Comparison of ENCODE assay signal across 20 mouse cellular contexts in genomic region chr13:37438788-37439187, GRCm38 (mm10).
A peak's percentile ranks its signal among the peaks of the same experiment; 100 is the strongest.
DNase-seq lines count a peak whose midpoint lies in the region; ATAC-seq and TF ChIP-seq lines count a peak whose summit lies in the region.
"Had no signal": no experiment of that assay in that cellular context is flagged by ENCODE, and none has a peak within 500 bp of the region (broad histone marks: within the 10 kb centered on the region; RNA-seq: fewer than 3 reads in every experiment).

No protein-coding gene starts in this region.

- H3K9ac ChIP-seq in embryonic facial prominence, embryonic 14.5 days (ENCODE audit: low read depth, low read length), result no peak overlapping the region
- H3K9ac ChIP-seq in lung, postnatal 0 days (replicated peaks; ENCODE audit: low read depth), result no peak overlapping the region
- no peak overlapping the region for H3K9ac ChIP-seq in midbrain, embryonic 15.5 days
- H3K9ac ChIP-seq: embryonic facial prominence, embryonic 12.5 days; heart, embryonic 15.5 days; hindbrain, embryonic 14.5 days; intestine, embryonic 15.5 days had no signal

- peaks cover 10% of the 10 kb centered on the region; the same call in 1 of the 2 replicates for H3K27me3 ChIP-seq in embryonic facial prominence, embryonic 14.5 days (replicated peaks; ENCODE audit: control insufficient read depth, insufficient read depth, low read length)
- H3K27me3 ChIP-seq in embryonic facial prominence, embryonic 10.5 days (replicated peaks; ENCODE audit: low read depth, poor library complexity, severe bottlenecking), result peaks cover 83% of the 10 kb centered on the region
- H3K27me3 ChIP-seq in lung, postnatal 0 days (replicated peaks; ENCODE audit: insufficient read depth, low read length), result no peaks in the 10 kb centered on the region
- peaks cover 28% of the 10 kb centered on the region for H3K27me3 ChIP-seq in midbrain, embryonic 15.5 days (replicated peaks)

- ATAC-seq in embryonic facial prominence, embryonic 14.5 days (ENCODE audit: low read depth), result no peak
- no peak for ATAC-seq in lung, postnatal 0 days
- no peak for ATAC-seq in midbrain, embryonic 15.5 days (replicated peaks)
- ATAC-seq: CD4-positive, CD25-positive, alpha-beta regulatory T cell, adult 4 months; intestine, embryonic 15.5 days had no signal

- intact Hi-C loops in gastrocnemius, adult 2 months (cut with DNase I), result no loop called here
- intact Hi-C loops in gastrocnemius, postnatal 36 days (cut with DNase I), result no loop called here

- TF ChIP-seq CTCF in gastrocnemius, adult 2 months (IDR thresholded peaks at IDR 0.05), result no peak
- TF ChIP-seq CTCF in lung, postnatal 0 days (IDR thresholded peaks at IDR 0.05), result no peak

- 69% methylated on average over 4 of the region's 4 CpGs for WGBS in embryonic facial prominence, embryonic 14.5 days
- 90% methylated on average over 4 of the region's 4 CpGs for WGBS in embryonic facial prominence, embryonic 10.5 days
- 77% methylated on average over 4 of the region's 4 CpGs for WGBS in lung, postnatal 0 days
- WGBS in midbrain, embryonic 15.5 days, result 89% methylated on average over 4 of the region's 4 CpGs

- H3K27ac ChIP-seq in embryonic facial prominence, embryonic 14.5 days (replicated peaks; ENCODE audit: low read depth, low read length), result no peak overlapping the region
- no peak overlapping the region for H3K27ac ChIP-seq in embryonic facial prominence, embryonic 10.5 days (replicated peaks)
- peak overlapping the region; percentile 56 for H3K27ac ChIP-seq in gastrocnemius, adult 2 months
- no peak overlapping the region for H3K27ac ChIP-seq in lung, postnatal 0 days (ENCODE audit: low read length)
- H3K27ac ChIP-seq in midbrain, embryonic 15.5 days, result no peak overlapping the region
- H3K27ac ChIP-seq: embryonic facial prominence, embryonic 12.5 days; heart, embryonic 15.5 days; hindbrain, embryonic 10.5 days; hindbrain, embryonic 14.5 days; intestine, embryonic 15.5 days had no signal

- peak; percentile 62 for DNase-seq in embryonic facial prominence, embryonic 14.5 days (ENCODE audit: low spot score)
- DNase-seq in embryonic facial prominence, embryonic 10.5 days (ENCODE audit: low spot score), result no peak
- no peak for DNase-seq in gastrocnemius, adult 2 months
- DNase-seq in gastrocnemius, postnatal 36 days, result no peak
- DNase-seq in lung, postnatal 0 days (ENCODE audit: low spot score), result peak; percentile 46
- no peak for DNase-seq in lung, postnatal 10 days
- DNase-seq: adrenal gland, postnatal 10 days; B cell, adult 2 months; cerebellum, adult 8-10 months; cerebellum, postnatal 14 days; embryo, embryonic 11 days; kidney, adult 18-20 months had no signal

- H3K36me3 ChIP-seq in embryonic facial prominence, embryonic 14.5 days (ENCODE audit: control insufficient read depth, insufficient read depth, low read length), result no peaks in the 10 kb centered on the region
- no peaks in the 10 kb centered on the region for H3K36me3 ChIP-seq in embryonic facial prominence, embryonic 10.5 days (replicated peaks)
- no peaks in the 10 kb centered on the region for H3K36me3 ChIP-seq in lung, postnatal 0 days (ENCODE audit: insufficient read depth, low read length)
- no peaks in the 10 kb centered on the region for H3K36me3 ChIP-seq in midbrain, embryonic 15.5 days (replicated peaks)
- H3K36me3 ChIP-seq: embryonic facial prominence, embryonic 12.5 days; heart, embryonic 15.5 days; hindbrain, embryonic 10.5 days; intestine, embryonic 15.5 days had no signal

- H3K9me3 ChIP-seq in embryonic facial prominence, embryonic 14.5 days (ENCODE audit: control insufficient read depth, low read length), result no peaks in the 10 kb centered on the region
- H3K9me3 ChIP-seq in embryonic facial prominence, embryonic 10.5 days, result no peaks in the 10 kb centered on the region
- no peaks in the 10 kb centered on the region for H3K9me3 ChIP-seq in lung, postnatal 0 days (ENCODE audit: low read length)
- H3K9me3 ChIP-seq in midbrain, embryonic 15.5 days, result no peaks in the 10 kb centered on the region
- H3K9me3 ChIP-seq: embryonic facial prominence, embryonic 12.5 days; heart, embryonic 15.5 days; hindbrain, embryonic 10.5 days; intestine, embryonic 15.5 days had no signal

- H3K4me2 ChIP-seq in embryonic facial prominence, embryonic 14.5 days (ENCODE audit: low read depth, low read length), result no peak overlapping the region
- H3K4me2 ChIP-seq in lung, postnatal 0 days (replicated peaks; ENCODE audit: low read depth, low read length), result no peak overlapping the region
- no peak overlapping the region for H3K4me2 ChIP-seq in midbrain, embryonic 15.5 days
- H3K4me2 ChIP-seq: embryonic facial prominence, embryonic 12.5 days; heart, embryonic 11.5 days; heart, embryonic 15.5 days; hindbrain, embryonic 14.5 days; intestine, embryonic 15.5 days had no signal

- TF ChIP-seq EP300 in lung, postnatal 0 days (IDR thresholded peaks at IDR 0.05), result no peak

- H3K4me3 ChIP-seq in embryonic facial prominence, embryonic 14.5 days (ENCODE audit: low read depth, low read length), result no peak overlapping the region
- no peak overlapping the region for H3K4me3 ChIP-seq in embryonic facial prominence, embryonic 10.5 days
- H3K4me3 ChIP-seq in gastrocnemius, adult 2 months, result no peak overlapping the region
- H3K4me3 ChIP-seq in lung, postnatal 0 days (ENCODE audit: low read depth, low read length), result no peak overlapping the region
- H3K4me3 ChIP-seq in midbrain, embryonic 15.5 days, result no peak overlapping the region
- H3K4me3 ChIP-seq: embryonic facial prominence, embryonic 12.5 days; heart, embryonic 15.5 days; hindbrain, embryonic 10.5 days; intestine, embryonic 15.5 days had no signal

- H3K4me1 ChIP-seq in embryonic facial prominence, embryonic 14.5 days (ENCODE audit: control insufficient read depth, insufficient read depth, low read length), result peaks cover 30% of the 10 kb centered on the region
- peaks cover 40% of the 10 kb centered on the region for H3K4me1 ChIP-seq in embryonic facial prominence, embryonic 10.5 days
- peaks cover 24% of the 10 kb centered on the region; the same call in 1 of the 2 replicates for H3K4me1 ChIP-seq in lung, postnatal 0 days (ENCODE audit: insufficient read depth, low read depth, low read length)
- H3K4me1 ChIP-seq in midbrain, embryonic 15.5 days, result peaks cover 6% of the 10 kb centered on the region; the same call in 1 of the 2 replicates

Comparison
In these comparisons a context has a peak if more than half of its experiments do, and no peak if none do; other contexts are left out.
1. DNase-seq: peak in embryonic facial prominence, embryonic 14.5 days (single experiment) and lung, postnatal 0 days (single experiment); none in embryonic facial prominence, embryonic 10.5 days (single experiment), gastrocnemius, adult 2 months (single experiment), gastrocnemius, postnatal 36 days (0 of 2) and lung, postnatal 10 days (single experiment).